Mouse (Mus musculus): ENCODE measurements around the gene Iqcb1.
A peak's percentile ranks its signal among the peaks of the same experiment; 100 is the strongest.
"Not testable (repeated sequence)": the region's sequence is repeated elsewhere in the genome, so short reads cannot be mapped to it uniquely, and the experiment has no call there.

Gene Iqcb1

GRCm38 (mm10) chr16:36828054-36828786 is at the start of gene Iqcb1:
Gene Iqcb1, plus strand, starts transcription at chr16:36828385.
- peak; percentile 90 for DNase-seq (ENCODE audit: low read depth, low spot score)

- DNase-seq (ENCODE audit: low read depth, low spot score) = peak; percentile 14
These were observed 44.0 kb upstream of the Iqcb1 start for GRCm38 (mm10) chr16:36784146-36784545.

- DNase-seq (ENCODE audit: low read depth, low spot score) = peak; percentile 55
These were observed 43.4 kb upstream of the Iqcb1 start, which contains the start of gene Slc15a2 for GRCm38 (mm10) chr16:36784594-36785313. Gene Slc15a2, minus strand, starts transcription at chr16:36784962.

- DNase-seq (ENCODE audit: low read depth, low spot score) = no peak
These were observed 41.7 kb upstream of the Iqcb1 start for GRCm38 (mm10) chr16:36786466-36786865.

- DNase-seq (ENCODE audit: low read depth, low spot score) = no peak
These were observed 38.0 kb upstream of the Iqcb1 start for GRCm38 (mm10) chr16:36790166-36790565.

- DNase-seq (ENCODE audit: low read depth, low spot score) = no peak
These were observed 33.2 kb upstream of the Iqcb1 start for GRCm38 (mm10) chr16:36794976-36795375.

- DNase-seq (ENCODE audit: low read depth, low spot score) = no peak
These were observed 29.9 kb upstream of the Iqcb1 start for GRCm38 (mm10) chr16:36798334-36798733.

- no peak for DNase-seq (ENCODE audit: low read depth, low spot score)
These were observed 25.8 kb upstream of the Iqcb1 start for GRCm38 (mm10) chr16:36802361-36802760.

- DNase-seq (ENCODE audit: low read depth, low spot score) = no peak
These were observed 19.6 kb upstream of the Iqcb1 start for GRCm38 (mm10) chr16:36808616-36809015.

GRCm38 (mm10) chr16:36813680-36814079 is 14.5 kb upstream of the Iqcb1 start:
- no peak for DNase-seq (ENCODE audit: low read depth, low spot score)

- DNase-seq (ENCODE audit: low read depth, low spot score) = no peak
These were observed 11.3 kb upstream of the Iqcb1 start for GRCm38 (mm10) chr16:36816916-36817315.

- peak; percentile 92 for DNase-seq (ENCODE audit: low read depth, low spot score)
These were observed 10.8 kb upstream of the Iqcb1 start for GRCm38 (mm10) chr16:36817321-36817926.

GRCm38 (mm10) chr16:36820016-36820415 is 8.2 kb upstream of the Iqcb1 start:
- no peak for DNase-seq (ENCODE audit: low read depth, low spot score)

GRCm38 (mm10) chr16:36820747-36821146 is 7.4 kb upstream of the Iqcb1 start:
- DNase-seq (ENCODE audit: low read depth, low spot score) = no peak

GRCm38 (mm10) chr16:36821474-36821873 is 6.7 kb upstream of the Iqcb1 start:
- peak; percentile 5 for DNase-seq (ENCODE audit: low read depth, low spot score)

- DNase-seq (ENCODE audit: low read depth, low spot score) = no peak
These were observed 553 bp upstream of the Iqcb1 start for GRCm38 (mm10) chr16:36827611-36828053.

- peak; percentile 12 for DNase-seq (ENCODE audit: low read depth, low spot score)
These were observed 635 bp downstream of the Iqcb1 start for GRCm38 (mm10) chr16:36828820-36829219.

- not testable (repeated sequence) for DNase-seq (ENCODE audit: low read depth, low spot score)
These were observed 18.7 kb downstream of the Iqcb1 start for GRCm38 (mm10) chr16:36846894-36847293.

- no peak for DNase-seq (ENCODE audit: low read depth, low spot score)
These were observed 23.0 kb downstream of the Iqcb1 start for GRCm38 (mm10) chr16:36851202-36851601.

- no peak for DNase-seq (ENCODE audit: low read depth, low spot score)
These were observed 35.4 kb downstream of the Iqcb1 start for GRCm38 (mm10) chr16:36863585-36863984.

- DNase-seq (ENCODE audit: low read depth, low spot score) = no peak
These were observed 41.3 kb downstream of the Iqcb1 start for GRCm38 (mm10) chr16:36869442-36869841.

- peak; percentile 100 for DNase-seq (ENCODE audit: low read depth, low spot score)
These were observed 46.5 kb downstream of the Iqcb1 start, which contains the start of the genes Eaf2 and Golgb1 for GRCm38 (mm10) chr16:36874583-36875275. Gene Eaf2, minus strand, starts transcription at chr16:36875003. Gene Golgb1, plus strand, starts transcription at chr16:36875140.

All from brain, adult 2 months (tissue).